Comparison of ENCODE assay signal across 22 mouse cellular contexts in genomic region chr17:29083586-29083985, GRCm38 (mm10). TPM values are rescaled to one million over a fixed set of nuclear protein-coding genes. Genes with fewer than 3 reads are reported as not detected.
"Had no signal": no experiment of that assay in that cellular context is flagged by ENCODE, and none has a peak within 500 bp of the region (broad histone marks: within the 10 kb centered on the region; RNA-seq: fewer than 3 reads in every experiment).

No protein-coding gene starts in this region.

- H3K36me3 ChIP-seq: liver, embryonic 13.5 days; midbrain, embryonic 12.5 days; midbrain, embryonic 15.5 days; neural tube, embryonic 12.5 days; neural tube, embryonic 15.5 days had no signal

- H3K27ac ChIP-seq: layer of hippocampus, adult 2 months; left cerebral cortex, adult 2 months; liver, embryonic 13.5 days; midbrain, embryonic 12.5 days; midbrain, embryonic 15.5 days; neural tube, embryonic 12.5 days; neural tube, embryonic 15.5 days; stomach, embryonic 15.5 days had no signal

- H3K9me3 ChIP-seq: midbrain, embryonic 12.5 days; midbrain, embryonic 15.5 days; neural tube, embryonic 15.5 days; stomach, embryonic 15.5 days had no signal

- H3K9ac ChIP-seq: liver, embryonic 13.5 days; midbrain, embryonic 12.5 days; midbrain, embryonic 15.5 days; neural tube, embryonic 12.5 days; neural tube, embryonic 15.5 days; stomach, embryonic 15.5 days had no signal

- H3K4me3 ChIP-seq: layer of hippocampus, adult 2 months; left cerebral cortex, adult 2 months; liver, embryonic 13.5 days; midbrain, embryonic 12.5 days; midbrain, embryonic 15.5 days; neural tube, embryonic 12.5 days; neural tube, embryonic 15.5 days; stomach, embryonic 15.5 days had no signal

- DNase-seq: kidney, adult 11 months; kidney, adult 8-10 months; kidney, postnatal 14 days; kidney, postnatal 4 days; layer of hippocampus, postnatal 36 days; liver, embryonic 13.5 days; lung, adult 2 months; lung, postnatal 14 days; retina, postnatal 1 day; right cerebral cortex, postnatal 25 days; spleen, adult 18-20 months; thymus, adult 2 months; thymus, postnatal 14 days had no signal

RNA-seq across cellular contexts. Expression of gene Rab44, which starts 30.4 kb away (rescaled TPM):
- total RNA-seq: layer of hippocampus, postnatal 36 days; liver, adult 2 months had no signal
- polyA plus RNA-seq: limb, embryonic 11.5 days; midbrain, embryonic 15.5 days had no signal
